Comparison of ENCODE assay signal across 22 mouse cellular contexts in the genomic region with DNA sequence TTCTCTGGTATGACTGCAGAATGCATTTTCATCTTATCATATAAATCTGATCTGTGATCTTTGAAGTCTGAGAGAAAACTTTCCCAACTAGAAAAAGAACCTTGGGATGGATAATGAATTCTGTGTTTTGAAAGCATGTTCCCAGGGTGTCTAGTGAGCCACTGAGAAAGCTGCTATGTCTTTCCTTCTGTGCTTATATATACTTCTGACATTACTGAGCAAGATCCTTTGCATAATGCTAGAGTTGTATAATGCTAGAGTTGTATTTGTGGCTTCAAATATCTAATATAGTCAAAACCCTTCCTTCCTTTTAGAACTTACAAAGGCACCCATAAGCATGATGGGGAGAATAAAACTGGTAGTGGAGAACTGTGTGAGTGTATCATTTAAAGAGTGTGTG.
"Had no signal": no experiment of that assay in that cellular context is flagged by ENCODE, and none has a peak within 500 bp of the region (broad histone marks: within the 10 kb centered on the region; RNA-seq: fewer than 3 reads in every experiment).

No protein-coding gene starts in this region.

- DNase-seq: heart, postnatal 10 days; heart, postnatal 14 days; heart, postnatal 36 days; heart, postnatal 4 days; kidney, adult 11 months; kidney, adult 18-20 months; kidney, adult 2 months; kidney, adult 8-10 months; kidney, adult 9 months; kidney, postnatal 10 days; kidney, postnatal 14 days; kidney, postnatal 25 days; kidney, postnatal 36 days; kidney, postnatal 4 days; layer of hippocampus, adult 9-11 months; layer of hippocampus, postnatal 36 days had no signal

- ATAC-seq: hindbrain, embryonic 16.5 days; hindbrain, postnatal 0 days; inflammation-experienced regulatory T-cells, adult 6 months; intestine, embryonic 15.5 days; intestine, embryonic 16.5 days; intestine, postnatal 0 days had no signal
